Mouse (Mus musculus) midbrain, embryonic 11.5 days (tissue): Measurements from ENCODE around the gene Mamstr. TPM values are rescaled to one million over a fixed set of nuclear protein-coding genes. Genes with fewer than 3 reads are reported as not detected.
"Not testable (repeated sequence)": the region's sequence is repeated elsewhere in the genome, so short reads cannot be mapped to it uniquely, and the experiment has no call there.

Experiments used
- ATAC-seq: fragments of 200-750 bp; cut with Nextera tagmentation; 2 replicates; pipeline ENCODE4 v1.8.0; 2017; ENCODE audit warnings: moderate TSS enrichment, moderate library complexity; ENCODE audit not compliant: low FRiP score
- DNase-seq: peaks from one replicate; pipeline ENCODE4 v3.0.0; 2015; ENCODE audit warnings: low spot score; ENCODE audit errors: missing footprints
- H3K27ac ChIP-seq: fragments of 300-500 bp; sonication (generic); 2 replicates; pipeline ENCODE4 v1.5.1; 2014; ENCODE audit warnings: low read depth, low read length
- H3K27me3 ChIP-seq: fragments of 300-500 bp; sonication (generic); 2 replicates; pipeline ENCODE4 v1.6.1; 2014; ENCODE audit warnings: mild to moderate bottlenecking, low read length, moderate library complexity, mixed read lengths; ENCODE audit not compliant: control insufficient read depth, insufficient read depth
- H3K36me3 ChIP-seq: fragments of 300-500 bp; sonication (generic); 2 replicates; pipeline ENCODE4 v1.6.1; 2014; ENCODE audit warnings: mild to moderate bottlenecking, low read length, moderate library complexity, mixed read lengths; ENCODE audit not compliant: control insufficient read depth, insufficient read depth
- H3K4me1 ChIP-seq: fragments of 300-500 bp; sonication (generic); 2 replicates; pipeline ENCODE4 v1.6.1; 2014; ENCODE audit warnings: low read length; ENCODE audit not compliant: control insufficient read depth, insufficient read depth
- H3K4me2 ChIP-seq: fragments of 300-500 bp; sonication (generic); 2 replicates; pipeline ENCODE4 v1.6.1; 2014; ENCODE audit warnings: mild to moderate bottlenecking, moderate library complexity
- H3K4me3 ChIP-seq: fragments of 300-500 bp; sonication (generic); 2 replicates; pipeline ENCODE4 v1.5.1; 2014; ENCODE audit warnings: low read depth, low read length
- H3K9ac ChIP-seq: fragments of 300-500 bp; sonication (generic); 2 replicates; pipeline ENCODE4 v1.6.1; 2014; ENCODE audit warnings: low read length
- H3K9me3 ChIP-seq: fragments of 300-500 bp; sonication (generic); 2 replicates; pipeline ENCODE4 v1.6.1; 2016; ENCODE audit warnings: low read length; ENCODE audit not compliant: control insufficient read depth
- WGBS: fragments of 180-500 bp; shearing (Covaris S2); extraction: QIAGEN DNeasy Blood & Tissue Kit; methylation state at CpG from one replicate; pipeline ENCODE4 v1.1.7; 2014; 5-methylcytosine and 5-hydroxymethylcytosine counted together
- polyA plus RNA-seq: library from polyadenylated mRNA; unstranded; fragments of >200 nt; fragmentation: Nextera tagmentation; extraction: Ambion mirVana; gene quantifications from 2 replicates; pipeline ENCODE4 v1.2.1, GENCODE M21; 2014

Mamstr gene
- polyA plus RNA-seq, 1 experiment from 2014 or later = 2.1 TPM

DNA sequence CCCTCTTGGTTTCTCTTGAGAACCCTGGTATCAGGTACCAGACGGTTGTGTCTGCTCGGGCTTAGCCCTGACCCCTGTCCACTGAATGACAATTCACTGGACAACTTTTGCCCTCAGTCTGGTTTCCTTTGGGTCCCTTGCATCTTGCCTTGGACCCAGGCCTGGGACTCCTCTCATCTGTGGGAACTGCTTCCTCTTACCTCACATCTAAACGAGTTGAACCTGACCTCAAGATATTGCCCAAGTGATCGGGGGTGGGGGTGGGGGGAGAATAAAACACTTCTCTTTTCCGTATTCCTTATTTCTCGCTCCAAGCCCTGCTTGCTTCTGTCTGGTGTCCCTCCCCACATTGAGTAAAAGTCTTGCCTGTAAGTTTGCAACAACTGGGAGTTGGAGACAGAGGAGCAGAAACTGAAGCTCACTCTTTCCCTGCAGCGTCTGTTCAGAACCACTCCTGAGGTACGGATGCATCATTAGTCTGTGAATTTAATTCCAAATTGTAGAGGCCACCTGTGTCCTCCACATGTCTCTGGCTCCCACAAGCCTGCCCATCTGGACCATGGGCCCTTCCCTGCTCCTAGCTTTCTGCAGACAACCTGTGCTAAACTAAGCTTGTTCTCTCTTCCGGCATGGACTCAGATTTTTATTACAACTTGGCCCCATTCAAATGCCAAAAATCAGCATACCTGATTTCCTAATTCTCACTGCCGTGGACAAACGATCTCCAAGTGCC is 21.1 kb downstream of the Mamstr start:
- H3K36me3 ChIP-seq = no peaks in the 10 kb centered on the region
- ATAC-seq = no peak
- DNase-seq = no peak
- H3K9ac ChIP-seq = no peak overlapping the region
- WGBS = 86% methylated on average over 11 of the region's 11 CpGs
- H3K4me2 ChIP-seq = no peak overlapping the region
- no peaks in the 10 kb centered on the region for H3K27me3 ChIP-seq
- H3K9me3 ChIP-seq = no peaks in the 10 kb centered on the region
- H3K4me1 ChIP-seq = no peaks in the 10 kb centered on the region
- H3K27ac ChIP-seq = no peak overlapping the region
- no peak overlapping the region for H3K4me3 ChIP-seq

DNA sequence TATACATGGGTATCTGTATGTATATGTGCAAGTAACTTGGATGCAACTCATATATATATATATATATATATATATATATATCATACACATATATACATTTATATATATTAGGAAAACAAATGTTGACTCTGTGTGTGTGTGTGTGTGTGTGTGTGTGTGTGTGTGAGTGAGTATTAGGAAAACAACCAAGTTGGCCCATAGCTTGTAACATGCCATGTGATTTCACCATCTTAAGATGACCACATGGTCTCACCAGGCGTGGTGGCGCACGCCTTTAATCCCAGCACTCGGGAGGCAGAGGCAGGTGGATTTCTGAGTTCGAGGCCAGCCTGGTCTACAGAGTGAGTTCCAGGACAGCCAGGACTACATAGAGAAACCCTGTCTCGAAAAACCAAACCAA is 21.9 kb downstream of the Mamstr start:
- H3K4me3 ChIP-seq, H3K9ac ChIP-seq, H3K36me3 ChIP-seq, H3K9me3 ChIP-seq, H3K4me2 ChIP-seq, ATAC-seq, H3K4me1 ChIP-seq, H3K27me3 ChIP-seq, DNase-seq, H3K27ac ChIP-seq: not testable (repeated sequence)
- 87% methylated on average over 6 of the region's 6 CpGs for WGBS

DNA sequence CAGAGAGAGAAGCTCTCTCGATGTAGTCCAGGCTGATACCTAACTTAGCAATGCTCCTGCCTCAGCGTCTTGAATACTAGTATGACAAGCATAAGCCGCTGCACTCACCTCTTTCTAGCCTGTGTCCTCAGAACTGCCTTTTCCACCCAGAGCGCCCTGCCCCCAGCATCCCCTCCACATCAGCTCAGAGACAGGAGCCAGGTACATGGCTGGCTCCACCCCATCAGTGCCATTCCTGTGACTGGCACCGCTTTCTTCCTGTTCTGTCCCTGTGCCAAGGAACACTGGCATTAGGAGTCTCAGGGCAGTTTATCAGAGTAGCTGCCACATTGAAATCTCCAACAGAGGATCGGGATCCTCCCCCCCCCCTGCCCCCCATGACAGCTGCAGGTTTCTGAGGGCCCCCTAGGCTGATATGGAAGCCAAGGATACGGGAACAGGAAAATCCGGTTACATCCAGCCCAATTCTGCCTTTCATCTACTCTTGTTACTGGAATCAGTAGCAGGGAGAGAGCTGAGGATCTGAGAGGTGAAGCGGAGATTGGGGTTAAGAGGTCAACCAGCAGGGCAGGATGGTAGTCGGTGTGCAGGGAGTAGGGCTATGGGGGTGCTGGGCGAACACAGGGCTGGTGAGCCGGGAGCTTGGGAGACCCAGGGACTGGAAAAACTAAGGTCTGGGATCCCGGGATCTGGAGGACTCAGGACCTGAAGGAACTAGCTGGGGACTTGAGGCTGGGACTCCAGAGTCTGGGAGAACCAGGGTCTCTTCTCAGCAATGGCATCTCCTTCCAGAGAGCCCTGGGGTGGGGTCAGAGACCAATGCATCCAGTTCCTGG is 25.7 kb downstream of the Mamstr start:
- no peak for DNase-seq
- no peak overlapping the region for H3K4me3 ChIP-seq
- H3K27me3 ChIP-seq = no peaks in the 10 kb centered on the region
- H3K9me3 ChIP-seq = no peaks in the 10 kb centered on the region
- H3K27ac ChIP-seq = no peak overlapping the region
- H3K4me2 ChIP-seq = no peak overlapping the region
- H3K4me1 ChIP-seq = no peaks in the 10 kb centered on the region
- H3K9ac ChIP-seq = no peak overlapping the region
- no peak for ATAC-seq
- H3K36me3 ChIP-seq = no peaks in the 10 kb centered on the region
- WGBS = 60% methylated on average over 13 of the region's 13 CpGs

DNA sequence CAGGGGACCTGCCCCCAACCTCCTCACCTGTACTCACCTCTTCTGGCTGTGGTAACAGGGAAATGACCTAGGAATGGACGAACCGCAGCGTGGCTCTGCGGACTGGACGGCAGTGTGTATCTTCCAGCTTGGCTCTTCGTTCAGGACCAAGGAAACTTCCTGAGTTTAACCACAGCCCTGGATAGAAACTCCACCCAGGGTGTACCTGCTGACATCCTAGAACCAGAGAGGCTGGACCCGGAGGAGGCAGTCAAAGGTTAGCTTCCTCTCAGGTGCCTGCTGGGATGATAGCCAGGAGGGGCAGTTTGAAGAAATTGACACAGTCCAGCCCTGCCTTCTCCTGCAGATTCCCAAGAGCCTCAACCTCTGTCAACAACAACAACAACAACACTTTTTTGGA is 26.4 kb downstream of the Mamstr start, which contains the start of gene Fut2:
TSS of gene Fut2 (minus strand) at position 234 of the 400 bp plus-strand sequence.
- Histone ChIP-seq H3K27me3 (no peaks in the 10 kb centered on the region), H3K4me2 (no peak within 1 kb of the TSS), H3K4me3 (no peak within 1 kb of the TSS), H3K4me1 (no peaks in the 10 kb centered on the region), H3K9me3 (no peaks in the 10 kb centered on the region), H3K27ac (no peak within 1 kb of the TSS), H3K36me3 (no peaks in the 10 kb centered on the region), H3K9ac (no peak within 1 kb of the TSS)
- WGBS = 89% methylated on average over 7 of the region's 7 CpGs
- DNase-seq = no peak
- ATAC-seq = no peak

DNA sequence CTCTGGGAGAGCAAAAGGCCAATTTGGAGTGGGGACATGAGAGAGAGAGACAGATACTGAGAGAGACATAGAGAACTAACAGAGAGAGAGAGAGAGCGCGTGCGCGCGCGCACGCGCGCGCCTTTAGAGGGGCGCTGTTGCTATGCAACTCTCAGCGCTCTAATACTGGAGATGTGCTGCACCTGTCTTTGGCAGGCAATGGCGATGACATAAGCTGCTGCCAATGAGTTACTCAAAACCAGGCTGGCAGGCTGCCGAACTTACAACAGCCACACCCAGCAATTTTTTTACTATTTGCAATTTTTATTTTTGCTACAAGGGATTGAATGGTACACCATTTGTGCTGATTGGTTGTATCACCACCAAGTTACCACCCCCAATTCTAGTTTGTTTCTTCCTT is 28.0 kb downstream of the Mamstr start:
- DNase-seq (no peak), ATAC-seq (no peak)
- Histone ChIP-seq H3K4me3 (no peak overlapping the region), H3K27ac (no peak overlapping the region), H3K9ac (no peak overlapping the region), H3K4me1 (no peaks in the 10 kb centered on the region), H3K9me3 (no peaks in the 10 kb centered on the region), H3K4me2 (no peak overlapping the region), H3K27me3 (no peaks in the 10 kb centered on the region), H3K36me3 (no peaks in the 10 kb centered on the region)
- WGBS = 77% methylated on average over 14 of the region's 14 CpGs

DNA sequence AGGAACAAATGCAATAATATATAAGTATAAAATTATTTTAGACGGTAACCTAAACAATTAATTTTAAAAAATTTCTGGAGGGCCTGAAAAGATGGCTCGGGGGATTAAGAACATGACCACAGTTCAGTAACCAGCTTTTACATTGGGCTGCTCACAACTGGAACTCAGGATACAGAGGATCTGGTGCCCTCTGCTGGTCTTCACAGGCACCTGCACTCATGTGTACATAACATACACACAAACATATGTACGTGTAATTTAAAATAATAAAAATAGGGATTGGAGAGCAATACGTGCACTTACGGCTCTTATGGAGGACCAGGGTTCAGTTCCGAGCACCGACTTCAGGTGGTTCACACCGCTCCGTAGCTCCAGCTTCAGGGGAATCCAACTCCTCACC is 29.1 kb downstream of the Mamstr start:
- no peak for DNase-seq
- Histone ChIP-seq H3K9me3 (no peaks in the 10 kb centered on the region), H3K4me3 (no peak overlapping the region), H3K27me3 (no peaks in the 10 kb centered on the region), H3K4me2 (no peak overlapping the region), H3K36me3 (no peaks in the 10 kb centered on the region), H3K4me1 (no peaks in the 10 kb centered on the region), H3K9ac (no peak overlapping the region), H3K27ac (no peak overlapping the region)
- 94% methylated on average over 9 of the region's 9 CpGs for WGBS
- ATAC-seq = no peak

DNA sequence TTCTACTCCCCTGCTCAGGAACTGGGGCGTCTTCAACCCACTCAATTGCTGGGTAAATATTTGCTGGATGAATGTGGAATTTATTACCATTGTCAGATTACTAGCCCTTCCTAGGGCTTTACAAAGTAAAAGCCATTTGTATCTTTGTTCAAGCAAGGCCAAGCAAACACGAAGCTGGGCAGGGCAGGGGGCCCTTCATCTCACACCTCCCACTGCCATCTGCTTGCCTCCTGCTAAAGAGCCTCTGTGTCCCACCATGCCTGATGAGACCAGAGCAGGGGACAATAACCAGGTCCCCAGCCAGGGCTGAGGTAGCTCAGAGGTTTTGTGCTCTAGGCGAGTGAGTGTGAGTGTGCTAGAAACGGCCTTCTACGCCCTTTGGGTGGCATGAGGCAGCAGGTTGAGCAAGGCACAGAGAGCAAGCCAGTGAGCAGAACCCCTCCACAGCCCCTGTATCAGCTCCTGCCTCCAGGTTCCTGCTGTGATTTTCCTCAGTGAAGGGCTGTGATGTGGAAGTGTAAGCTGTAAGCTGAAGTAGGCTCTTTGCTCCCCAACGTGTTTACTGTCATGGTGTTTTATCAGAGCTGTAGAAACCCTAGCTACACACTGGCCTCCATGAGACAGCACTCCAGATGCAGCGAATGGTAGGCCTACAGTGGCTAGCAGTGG is 38.0 kb downstream of the Mamstr start:
- H3K4me2 ChIP-seq = no peak overlapping the region
- ATAC-seq (no peak), DNase-seq (no peak)
- H3K27me3 ChIP-seq = no peaks in the 10 kb centered on the region
- H3K36me3 ChIP-seq = no peaks in the 10 kb centered on the region
- no peaks in the 10 kb centered on the region for H3K9me3 ChIP-seq
- 78% methylated on average over 7 of the region's 7 CpGs for WGBS
- no peak overlapping the region for H3K4me3 ChIP-seq
- H3K9ac ChIP-seq = no peak overlapping the region
- no peaks in the 10 kb centered on the region for H3K4me1 ChIP-seq
- H3K27ac ChIP-seq = no peak overlapping the region

DNA sequence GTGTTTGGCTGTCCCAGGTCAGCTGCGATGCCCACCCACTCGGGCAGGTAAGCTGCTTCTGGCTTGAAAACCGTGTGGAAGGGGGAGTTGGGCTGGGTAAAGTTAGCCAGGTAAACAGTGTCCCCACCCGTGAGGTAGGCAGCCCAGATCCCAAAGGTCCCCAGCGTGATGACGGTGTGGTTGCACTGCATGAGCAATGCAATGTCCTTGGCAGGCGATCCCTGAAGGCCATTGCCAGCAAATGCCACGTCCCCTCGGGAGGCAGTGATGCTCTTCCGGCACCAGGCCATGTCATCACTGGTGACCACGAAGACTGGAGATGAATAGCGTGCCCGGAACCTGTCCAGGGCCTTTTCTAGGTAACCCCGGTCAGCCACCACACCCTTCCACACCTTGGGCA is 38.7 kb downstream of the Mamstr start:
- DNase-seq = no peak
- no peaks in the 10 kb centered on the region for H3K4me1 ChIP-seq
- ATAC-seq = no peak
- H3K27ac ChIP-seq = no peak overlapping the region
- no peak overlapping the region for H3K4me3 ChIP-seq
- no peak overlapping the region for H3K9ac ChIP-seq
- H3K4me2 ChIP-seq = no peak overlapping the region
- 93% methylated on average over 14 of the region's 14 CpGs for WGBS
- no peaks in the 10 kb centered on the region for H3K27me3 ChIP-seq
- H3K9me3 ChIP-seq = no peaks in the 10 kb centered on the region
- H3K36me3 ChIP-seq = no peaks in the 10 kb centered on the region
